Mouse (Mus musculus) limb, embryonic 10.5 days (tissue): ENCODE results near the gene Zfp385a. TPM values are rescaled to one million over a fixed set of nuclear protein-coding genes. Genes with fewer than 3 reads are reported as not detected.
A peak's percentile ranks its signal among the peaks of the same experiment; 100 is the strongest.

Experiments used
- DNase-seq: peaks from one replicate; pipeline ENCODE4 v3.0.0-alpha.2; 2017; ENCODE audit warnings: low spot score
- H3K27ac ChIP-seq: fragments of 300-500 bp; sonication (generic); 2 replicates; pipeline ENCODE4 v1.5.1; 2016; ENCODE audit warnings: mild to moderate bottlenecking
- H3K27me3 ChIP-seq: fragments of 300-500 bp; sonication (generic); 2 replicates; pipeline ENCODE4 v1.6.1; 2016; ENCODE audit warnings: low read depth, mild to moderate bottlenecking; ENCODE audit not compliant: poor library complexity, severe bottlenecking
- H3K36me3 ChIP-seq: fragments of 300-500 bp; sonication (generic); 2 replicates; pipeline ENCODE4 v1.6.1; 2016; ENCODE audit warnings: mild to moderate bottlenecking, moderate library complexity
- H3K4me1 ChIP-seq: fragments of 300-500 bp; sonication (generic); 2 replicates; pipeline ENCODE4 v1.6.1; 2016
- H3K4me3 ChIP-seq: fragments of 300-500 bp; sonication (generic); 2 replicates; pipeline ENCODE4 v1.5.1; 2016; ENCODE audit warnings: mild to moderate bottlenecking, moderate library complexity
- H3K9me3 ChIP-seq: fragments of 300-500 bp; sonication (generic); replicated peaks from 2 replicates; pipeline ENCODE4 v1.6.1; 2016; ENCODE audit warnings: mild to moderate bottlenecking
- WGBS: fragments of 180-500 bp; shearing (Covaris S2); methylation state at CpG from one replicate; pipeline ENCODE4 v1.1.7; 2016; 5-methylcytosine and 5-hydroxymethylcytosine counted together
- polyA plus RNA-seq: library from polyadenylated mRNA; unstranded; fragments of >200 nt; fragmentation: Nextera tagmentation; extraction: Ambion mirVana; gene quantifications from 2 replicates; pipeline ENCODE4 v1.2.1, GENCODE M21; 2016

Zfp385a gene
- polyA plus RNA-seq, 1 experiment from 2014 or later = 22.8 TPM

- H3K36me3 ChIP-seq = no peaks in the 10 kb centered on the region
- no peak for DNase-seq
These were observed 31.3 kb upstream of the Zfp385a start for GRCm38 (mm10) chr15:103371208-103371607.

GRCm38 (mm10) chr15:103370462-103370861 is 30.6 kb upstream of the Zfp385a start:
- Histone ChIP-seq H3K4me1 (peaks cover 34% of the 10 kb centered on the region), H3K36me3 (no peaks in the 10 kb centered on the region), H3K4me3 (no peak overlapping the region), H3K9me3 (no peaks in the 10 kb centered on the region), H3K27me3 (no peaks in the 10 kb centered on the region), H3K27ac (no peak overlapping the region)
- DNase-seq = no peak
- WGBS = 29% methylated on average over 4 of the region's 4 CpGs

More at GRCm38 (mm10) chr15:103371208-103371607, 31.3 kb upstream of the Zfp385a start:
- Histone ChIP-seq H3K27me3 (no peaks in the 10 kb centered on the region), H3K4me3 (no peak overlapping the region), H3K9me3 (no peaks in the 10 kb centered on the region), H3K4me1 (peaks cover 37% of the 10 kb centered on the region), H3K27ac (no peak overlapping the region)
- WGBS = 10% methylated on average over 2 of the region's 2 CpGs

GRCm38 (mm10) chr15:103369123-103369522 is 29.2 kb upstream of the Zfp385a start:
- Histone ChIP-seq H3K36me3 (no peaks in the 10 kb centered on the region), H3K4me1 (peaks cover 47% of the 10 kb centered on the region), H3K27ac (no peak overlapping the region), H3K4me3 (no peak overlapping the region), H3K27me3 (no peaks in the 10 kb centered on the region), H3K9me3 (no peaks in the 10 kb centered on the region)
- 69% methylated on average over 1 of the region's 1 CpGs for whole genome bisulfite sequencing
- no peak for DNase-seq

- Histone ChIP-seq H3K4me3 (no peak overlapping the region), H3K4me1 (peaks cover 49% of the 10 kb centered on the region), H3K9me3 (no peaks in the 10 kb centered on the region), H3K27me3 (no peaks in the 10 kb centered on the region), H3K27ac (0 out of 2 replicates have a peak overlapping the region, but pooled peaks have one; percentile 5), H3K36me3 (no peaks in the 10 kb centered on the region)
- DNase-seq = no peak
- WGBS = 82% methylated on average over 4 of the region's 4 CpGs
These were observed 28.5 kb upstream of the Zfp385a start for GRCm38 (mm10) chr15:103368179-103368940.

GRCm38 (mm10) chr15:103366376-103367149 is 26.7 kb upstream of the Zfp385a start, which contains the start of gene Itga5:
TSS of gene Itga5 (minus strand) at chr15:103366763.
- no peaks in the 10 kb centered on the region for H3K27me3 ChIP-seq
- peak; percentile 69 for DNase-seq
- H3K4me3 ChIP-seq = peak within 1 kb of the TSS; percentile 97
- H3K36me3 ChIP-seq = peaks cover 3% of the 10 kb centered on the region
- H3K9me3 ChIP-seq = no peaks in the 10 kb centered on the region
- peaks cover 52% of the 10 kb centered on the region for H3K4me1 ChIP-seq
- under 1% methylated on average over 51 of the region's 51 CpGs for WGBS
- peak within 1 kb of the TSS; percentile 98 for H3K27ac ChIP-seq

- Histone ChIP-seq H3K27ac (peak overlapping the region; percentile 98), H3K4me3 (peak overlapping the region; percentile 97), H3K36me3 (peaks cover 9% of the 10 kb centered on the region), H3K27me3 (no peaks in the 10 kb centered on the region), H3K9me3 (no peaks in the 10 kb centered on the region), H3K4me1 (peaks cover 50% of the 10 kb centered on the region)
- WGBS = under 1% methylated on average over 51 of the region's 51 CpGs
- peak; percentile 77 for DNase-seq
These were observed 25.8 kb upstream of the Zfp385a start for GRCm38 (mm10) chr15:103365471-103366375.

- H3K27ac ChIP-seq = peak overlapping the region; percentile 98
- peaks cover 15% of the 10 kb centered on the region for H3K36me3 ChIP-seq
- H3K9me3 ChIP-seq = no peaks in the 10 kb centered on the region
- no peaks in the 10 kb centered on the region for H3K27me3 ChIP-seq
- no peak for DNase-seq
- peaks cover 52% of the 10 kb centered on the region for H3K4me1 ChIP-seq
- peak overlapping the region; percentile 97 for H3K4me3 ChIP-seq
- 52% methylated on average over 4 of the region's 4 CpGs for WGBS
These were observed 24.9 kb upstream of the Zfp385a start for GRCm38 (mm10) chr15:103364761-103365160.

- Histone ChIP-seq H3K4me3 (no peak overlapping the region), H3K9me3 (no peaks in the 10 kb centered on the region), H3K27me3 (no peaks in the 10 kb centered on the region), H3K27ac (no peak overlapping the region), H3K36me3 (peaks cover 15% of the 10 kb centered on the region), H3K4me1 (peaks cover 62% of the 10 kb centered on the region)
- DNase-seq = no peak
- 79% methylated on average over 1 of the region's 1 CpGs for WGBS
These were observed 23.9 kb upstream of the Zfp385a start for GRCm38 (mm10) chr15:103363809-103364208.

GRCm38 (mm10) chr15:103362950-103363349 is 23.1 kb upstream of the Zfp385a start:
- Histone ChIP-seq H3K4me3 (no peak overlapping the region), H3K27me3 (no peaks in the 10 kb centered on the region), H3K4me1 (peaks cover 66% of the 10 kb centered on the region), H3K9me3 (no peaks in the 10 kb centered on the region), H3K36me3 (peaks cover 15% of the 10 kb centered on the region), H3K27ac (no peak overlapping the region)
- 93% methylated on average over 3 of the region's 3 CpGs for WGBS
- DNase-seq = no peak

- Histone ChIP-seq H3K27me3 (no peaks in the 10 kb centered on the region), H3K36me3 (peaks cover 20% of the 10 kb centered on the region), H3K9me3 (no peaks in the 10 kb centered on the region), H3K4me1 (peaks cover 62% of the 10 kb centered on the region), H3K27ac (no peak overlapping the region), H3K4me3 (no peak overlapping the region)
- WGBS = 94% methylated on average over 6 of the region's 7 CpGs
- DNase-seq = no peak
These were observed 22.4 kb upstream of the Zfp385a start for GRCm38 (mm10) chr15:103362333-103362732.

- WGBS = 18% methylated on average over 1 of the region's 1 CpGs
- peaks cover 31% of the 10 kb centered on the region for H3K36me3 ChIP-seq
- H3K4me3 ChIP-seq = no peak overlapping the region
- H3K9me3 ChIP-seq = no peaks in the 10 kb centered on the region
- H3K27me3 ChIP-seq = no peaks in the 10 kb centered on the region
- H3K27ac ChIP-seq = peak overlapping the region; percentile 33
- peaks cover 52% of the 10 kb centered on the region for H3K4me1 ChIP-seq
- DNase-seq = no peak
These were observed 21.4 kb upstream of the Zfp385a start for GRCm38 (mm10) chr15:103361269-103361668.

GRCm38 (mm10) chr15:103359869-103360602 is 20.1 kb upstream of the Zfp385a start:
- Histone ChIP-seq H3K9me3 (no peaks in the 10 kb centered on the region), H3K27me3 (no peaks in the 10 kb centered on the region), H3K4me1 (peaks cover 47% of the 10 kb centered on the region), H3K27ac (no peak overlapping the region; the same call in 1 of the 2 replicates), H3K4me3 (no peak overlapping the region), H3K36me3 (peaks cover 43% of the 10 kb centered on the region)
- no peak for DNase-seq
- 93% methylated on average over 5 of the region's 5 CpGs for WGBS
